Mouse (Mus musculus) gastrocnemius, adult 8-10 months (tissue): ENCODE measurements around the gene Gm10837. TPM values are rescaled to one million over a fixed set of nuclear protein-coding genes. Genes with fewer than 3 reads are reported as not detected.

Experiments used
- DNase-seq, 2 experiments: peaks; one replicate each; pipeline ENCODE4 v3.0.0; 2022; ENCODE audit warnings: low spot score in 2 of 2
- total RNA-seq, 4 experiments: library from RNA; stranded (reverse); gene quantifications; 2 replicates each; pipeline ENCODE4 v1.2.4; 2022

Gene Gm10837
- total RNA-seq, 4 experiments from 2014 or later, result not detected

DNA sequence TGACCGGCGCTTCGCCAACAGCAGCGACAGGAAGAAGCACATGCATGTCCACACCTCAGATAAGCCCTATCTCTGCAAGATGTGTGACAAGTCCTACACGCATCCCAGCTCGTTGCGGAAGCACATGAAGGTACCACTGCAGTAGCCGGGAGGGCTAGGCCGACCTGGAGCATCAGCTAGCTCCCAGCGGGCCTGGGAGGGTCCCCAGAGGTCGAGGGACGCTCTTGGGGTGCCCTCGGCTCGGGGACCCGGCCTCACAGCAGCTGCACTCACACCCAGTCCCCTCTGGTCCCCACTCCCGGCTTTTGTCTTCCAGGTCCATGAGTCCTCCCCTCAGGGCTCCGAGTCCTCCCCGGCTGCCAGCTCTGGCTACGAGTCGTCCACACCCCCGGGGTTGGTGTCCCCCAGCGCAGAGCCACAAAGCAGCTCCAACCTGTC lies 11.8 kb upstream of the Gm10837 start:
- no peak for DNase-seq

DNA sequence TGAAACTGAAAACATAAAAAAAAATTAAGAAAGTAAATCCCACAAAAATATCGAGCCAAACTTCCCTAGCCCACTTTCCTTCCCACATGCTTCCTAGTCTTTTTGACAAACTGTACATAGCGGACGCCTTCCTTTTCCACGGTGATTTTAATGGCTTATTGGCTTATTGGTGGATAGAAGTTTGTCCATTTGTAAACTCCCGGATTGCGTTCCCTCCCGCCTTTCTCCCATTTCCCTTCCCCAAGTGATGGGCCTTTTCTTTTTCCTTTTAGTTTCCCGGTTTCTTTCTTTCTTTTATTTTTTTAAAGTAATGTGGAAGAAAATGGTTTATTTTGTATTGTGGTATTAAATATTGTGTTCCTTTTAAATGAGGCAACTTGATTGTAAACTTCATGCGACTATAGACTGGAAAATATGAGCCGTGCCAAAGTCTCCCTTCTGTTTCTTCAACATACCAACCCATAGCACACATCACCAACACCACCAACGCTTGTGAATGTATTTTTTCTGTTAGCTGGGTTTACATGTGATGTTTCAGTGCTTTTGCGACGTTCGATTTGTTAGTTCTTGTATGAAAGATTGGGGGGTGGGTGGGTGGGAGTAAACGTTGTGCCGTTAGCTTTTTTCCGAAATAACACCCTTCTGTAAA lies 10.8 kb upstream of the Gm10837 start:
- DNase-seq, result no peak

DNA sequence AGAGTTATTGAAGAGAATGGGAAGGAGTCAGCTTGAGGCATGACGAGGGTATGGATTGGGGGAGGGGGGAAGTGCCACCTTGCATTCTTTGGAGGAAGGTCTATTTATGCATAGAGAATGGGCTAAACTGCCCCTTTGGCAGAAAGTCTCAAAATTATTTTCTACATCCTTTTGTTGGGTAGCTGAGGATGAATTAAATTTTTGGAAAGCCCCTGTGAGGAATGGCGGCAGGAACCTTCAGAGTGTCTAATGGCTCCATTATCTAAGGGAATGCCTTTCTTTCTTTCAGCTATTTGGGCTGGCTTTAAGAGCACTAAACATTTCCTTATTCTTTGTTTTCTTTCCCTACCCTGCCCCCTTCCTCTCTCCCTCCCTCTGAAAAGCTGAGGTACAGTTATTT lies 10.0 kb upstream of the Gm10837 start:
- no peak for DNase-seq

DNA sequence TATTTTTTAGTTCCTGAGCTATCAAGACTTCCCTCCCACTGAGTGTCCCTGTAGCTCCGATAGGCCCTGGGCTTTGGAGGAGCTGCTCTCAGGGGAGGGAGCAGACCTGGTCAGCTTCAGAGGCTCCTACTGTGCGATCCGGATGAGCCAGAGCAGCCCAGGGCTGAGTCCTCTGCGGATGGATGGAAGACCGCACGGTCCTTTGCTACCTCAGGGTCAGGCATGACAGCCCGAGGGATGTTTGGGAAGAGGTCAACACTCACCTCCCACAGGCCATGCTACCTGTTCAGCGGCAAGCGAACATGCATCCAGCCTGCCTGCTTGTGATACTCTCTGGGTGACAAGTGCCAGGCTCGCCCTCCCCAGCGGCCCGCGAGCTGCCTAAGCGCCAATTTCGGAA lies 9.2 kb upstream of the Gm10837 start:
- no peak for DNase-seq

DNA sequence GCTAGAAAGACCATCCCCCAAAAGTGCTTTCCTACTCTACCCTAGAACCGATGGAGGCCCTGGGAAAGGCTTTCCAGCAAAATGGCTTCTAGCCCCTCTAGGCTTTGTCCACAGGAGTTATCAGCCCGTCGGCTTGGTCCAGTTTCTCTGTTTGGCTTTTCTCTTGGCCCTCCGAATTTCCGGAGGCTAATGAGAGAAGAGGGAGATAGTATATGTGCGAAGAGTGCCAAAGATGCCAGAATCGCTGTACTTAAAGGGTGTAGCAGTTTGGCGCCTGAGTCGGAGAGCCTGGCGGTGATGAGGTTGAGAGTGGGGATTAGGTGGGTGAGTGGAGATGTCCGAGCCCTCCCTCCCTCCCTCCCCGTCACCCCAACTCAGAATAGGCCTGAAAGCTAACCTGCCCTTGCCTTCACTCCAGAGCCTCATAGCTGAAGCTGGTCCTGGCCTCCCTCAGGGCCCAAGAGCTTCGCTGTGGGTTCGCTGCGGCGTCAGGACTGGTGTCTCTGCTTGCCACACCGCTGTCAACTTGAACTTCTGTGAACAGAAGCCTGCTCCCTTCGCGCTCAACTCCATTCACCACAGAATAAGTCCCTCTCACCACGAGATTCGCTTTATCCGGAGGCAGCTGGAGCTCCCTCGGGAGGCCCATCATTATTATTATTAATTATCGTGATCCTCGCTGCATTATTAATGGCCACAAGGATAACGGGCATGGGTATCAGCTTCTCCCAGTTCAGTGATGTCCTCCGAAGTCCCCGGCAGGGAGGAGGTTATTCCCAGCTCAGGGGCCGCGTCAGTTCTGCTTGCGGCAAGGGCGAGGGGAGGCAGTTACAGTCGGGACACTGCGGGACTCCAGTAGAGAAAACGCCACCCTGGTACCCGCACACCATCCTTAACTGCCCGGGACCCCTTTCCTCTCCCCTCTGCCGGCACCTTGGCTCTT lies 8.0 kb upstream of the Gm10837 start:
- no peak for DNase-seq

DNA sequence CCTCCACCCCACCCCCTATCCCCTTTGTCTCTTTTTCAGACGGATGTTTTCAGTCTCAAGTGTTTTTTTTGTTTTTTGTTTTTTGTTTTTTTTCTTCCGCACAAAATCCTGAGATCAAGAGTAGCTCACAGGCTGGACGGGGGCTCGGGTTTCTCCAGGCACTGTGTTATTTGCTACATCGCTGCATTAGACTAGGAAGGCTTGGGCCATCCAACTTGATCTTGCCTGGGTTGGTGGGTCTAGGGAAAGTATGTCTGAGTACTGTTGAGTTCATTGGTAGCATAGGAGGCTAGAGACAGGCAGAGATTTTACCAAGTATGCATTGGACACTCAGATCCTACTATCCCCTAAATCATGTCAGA lies 7.4 kb upstream of the Gm10837 start:
- DNase-seq, result no peak

DNA sequence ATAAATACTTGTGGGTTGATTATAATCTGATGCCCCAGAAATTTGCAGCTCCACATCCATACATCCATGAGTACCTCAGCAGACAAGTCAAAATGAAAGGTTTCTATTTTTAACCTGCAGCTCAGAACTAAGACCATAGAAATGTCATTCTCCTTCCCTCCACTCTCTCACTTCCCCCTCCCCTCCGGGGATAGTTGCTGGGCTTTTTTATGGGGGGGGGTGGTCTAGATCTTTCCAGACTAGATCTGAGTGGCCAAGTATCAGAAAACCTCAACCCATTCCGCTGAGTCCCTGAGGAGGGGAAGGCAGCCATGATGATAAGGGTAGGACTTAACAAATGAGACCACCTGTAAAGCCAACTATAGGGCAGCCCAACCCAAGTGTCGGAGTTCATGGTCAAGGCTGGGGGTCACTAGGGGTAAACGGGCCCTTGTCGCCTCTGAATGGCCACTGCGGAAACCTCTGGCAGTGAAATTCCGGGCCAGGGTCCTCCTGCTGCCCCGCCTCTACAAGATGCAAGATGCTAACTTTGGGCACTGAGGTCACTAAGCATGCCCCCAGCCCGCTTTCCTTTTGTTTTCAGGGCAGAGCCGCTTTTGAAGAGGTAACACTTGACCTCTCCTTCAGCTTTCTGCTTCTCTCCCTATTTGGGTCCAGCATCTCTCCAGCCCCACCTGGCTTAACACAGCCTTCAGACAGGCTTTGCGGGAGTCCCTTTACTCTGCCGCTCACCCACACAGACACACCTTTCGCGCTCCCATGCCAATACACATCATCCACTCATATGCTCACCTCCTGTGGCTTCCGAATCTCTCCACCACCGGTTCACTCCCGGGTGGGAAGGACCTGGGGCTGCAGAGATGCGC lies 6.6 kb upstream of the Gm10837 start:
- no peak for DNase-seq

DNA sequence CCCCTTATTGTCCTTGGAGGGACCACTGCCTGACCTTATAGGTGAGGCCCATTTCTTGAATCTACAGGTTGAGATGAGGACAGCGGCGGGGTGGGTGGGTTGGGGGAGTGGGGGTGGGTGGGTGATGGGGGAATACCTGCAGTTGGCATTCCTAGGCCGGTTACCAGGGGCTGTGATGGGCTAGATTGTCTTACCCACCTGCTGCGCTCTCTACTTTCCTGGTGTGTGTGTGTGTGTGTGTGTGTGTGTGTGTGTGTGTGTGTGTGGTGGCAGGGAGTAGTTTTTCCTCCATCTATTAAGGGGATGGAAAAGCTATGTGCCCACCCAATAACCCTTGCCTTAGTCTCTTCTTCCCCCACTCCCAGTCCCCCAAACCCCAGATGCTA lies 5.9 kb upstream of the Gm10837 start:
- no peak for DNase-seq

DNA sequence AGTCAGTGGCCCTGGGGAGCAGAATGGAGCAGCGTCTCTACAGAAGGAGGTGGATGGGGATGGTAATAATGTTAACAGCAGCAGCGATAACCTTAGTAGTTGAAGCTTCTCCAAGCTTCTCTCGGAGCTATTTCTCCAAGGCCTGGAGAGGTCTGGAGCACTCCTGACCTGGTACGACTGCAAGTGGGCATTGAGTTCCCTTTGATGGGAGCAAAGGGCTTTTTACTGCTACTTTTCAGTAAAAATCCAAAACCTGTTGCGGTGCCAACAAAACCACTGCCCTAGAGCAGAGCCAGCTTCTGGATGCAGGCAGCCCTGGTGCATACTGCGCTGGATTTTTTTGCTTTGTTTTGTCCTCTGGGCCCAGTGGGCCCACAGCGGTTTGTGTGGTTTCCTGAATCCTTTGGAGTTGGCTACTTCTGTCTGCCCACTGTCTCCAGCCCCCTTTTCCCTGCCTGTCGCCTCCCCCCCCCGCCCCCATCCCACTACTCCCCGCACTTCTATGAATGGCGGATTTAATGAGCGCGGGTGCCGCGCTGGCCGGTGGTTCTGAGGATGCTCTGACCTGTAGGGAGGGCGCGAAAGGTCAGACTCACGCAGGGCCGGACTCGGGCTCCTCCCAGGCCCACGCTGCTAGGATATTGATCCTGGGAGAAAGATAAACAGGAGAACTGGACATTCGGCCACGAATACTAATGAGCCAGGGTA lies 5.4 kb upstream of the Gm10837 start:
- no peak for DNase-seq

DNA sequence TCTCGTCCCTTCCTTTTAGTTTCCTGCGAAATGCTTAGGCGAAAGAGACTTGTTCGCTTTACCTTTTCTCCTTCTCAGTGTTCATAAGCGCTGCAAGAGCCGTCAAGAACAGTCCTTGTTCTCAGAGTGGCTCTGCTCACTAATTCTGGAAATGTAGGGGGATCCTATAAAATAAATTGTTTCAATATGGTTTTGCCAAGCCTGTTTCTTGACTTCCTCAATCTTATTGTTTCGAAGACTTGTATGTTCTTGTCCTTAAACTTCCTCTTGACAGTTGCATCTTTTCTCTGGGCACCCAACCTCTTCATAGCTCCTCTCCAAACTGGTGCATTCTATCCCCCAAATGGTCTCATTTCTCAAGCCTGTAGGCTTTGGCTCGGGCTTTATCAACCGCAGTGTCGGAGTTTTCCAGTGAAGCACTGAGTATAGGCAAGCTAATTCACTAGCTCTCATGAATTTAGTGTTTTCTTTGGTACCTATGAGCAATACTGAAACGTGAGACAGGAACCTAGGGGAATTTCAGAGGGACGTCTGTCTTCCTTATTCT lies 4.7 kb upstream of the Gm10837 start:
- DNase-seq, result no peak

DNA sequence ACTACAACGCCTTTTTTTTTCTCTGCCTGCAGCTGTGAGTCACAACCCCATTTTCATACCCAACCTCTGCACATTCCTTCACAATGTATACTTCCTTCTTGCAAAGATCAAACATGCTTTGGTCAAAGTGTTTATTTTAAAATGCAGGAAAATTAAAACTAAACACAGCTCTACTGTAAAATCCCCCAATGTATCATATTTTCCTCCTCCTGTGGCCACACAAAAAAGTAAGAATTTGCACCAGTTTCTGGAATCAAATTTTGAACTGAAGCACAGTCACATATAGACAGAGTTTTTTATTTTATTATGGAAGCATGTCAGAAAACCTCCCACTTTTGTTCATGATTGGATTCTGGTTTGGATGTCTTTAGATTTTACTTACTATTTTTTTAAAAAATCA lies 3.8 kb upstream of the Gm10837 start:
- no peak for DNase-seq

DNA sequence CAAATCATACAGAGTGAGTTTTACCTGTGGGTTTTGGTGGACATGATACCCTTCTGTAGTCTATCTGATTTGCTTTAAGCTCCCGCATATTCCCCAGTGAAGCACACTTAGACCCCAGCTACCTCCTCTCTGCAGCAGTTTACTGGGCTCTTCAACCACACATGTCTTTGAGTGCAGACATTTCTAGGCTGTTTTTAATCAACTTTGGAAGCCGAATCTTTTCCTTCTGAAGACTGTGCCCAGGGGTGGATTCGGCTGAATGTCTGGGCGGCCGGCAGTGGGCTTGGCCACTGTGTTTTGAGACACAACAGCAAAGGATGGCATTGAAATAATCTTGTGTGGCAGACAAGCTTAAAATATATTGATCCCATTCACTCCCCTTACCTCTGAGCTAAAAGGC lies 3.0 kb upstream of the Gm10837 start:
- DNase-seq, result no peak

DNA sequence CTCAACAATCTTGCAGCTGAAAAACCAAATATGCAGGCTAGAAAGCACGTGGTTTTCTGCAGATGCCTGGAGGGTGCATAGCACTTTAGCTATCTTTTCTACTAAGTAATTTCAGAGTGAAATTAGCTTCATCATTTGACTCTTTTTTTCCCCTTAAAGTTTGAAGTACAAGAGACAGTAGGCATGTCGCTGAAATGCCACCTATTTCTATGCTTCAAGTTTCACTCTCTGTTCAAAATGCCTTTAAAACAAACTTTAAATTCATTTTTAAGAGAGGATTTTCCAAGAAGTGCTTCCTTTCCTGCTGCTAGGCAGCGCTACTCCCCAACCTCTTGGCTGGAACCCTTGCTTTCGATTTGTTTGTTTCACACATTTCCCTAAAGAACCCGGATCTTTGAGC lies 1.3 kb upstream of the Gm10837 start:
- no peak for DNase-seq

DNA sequence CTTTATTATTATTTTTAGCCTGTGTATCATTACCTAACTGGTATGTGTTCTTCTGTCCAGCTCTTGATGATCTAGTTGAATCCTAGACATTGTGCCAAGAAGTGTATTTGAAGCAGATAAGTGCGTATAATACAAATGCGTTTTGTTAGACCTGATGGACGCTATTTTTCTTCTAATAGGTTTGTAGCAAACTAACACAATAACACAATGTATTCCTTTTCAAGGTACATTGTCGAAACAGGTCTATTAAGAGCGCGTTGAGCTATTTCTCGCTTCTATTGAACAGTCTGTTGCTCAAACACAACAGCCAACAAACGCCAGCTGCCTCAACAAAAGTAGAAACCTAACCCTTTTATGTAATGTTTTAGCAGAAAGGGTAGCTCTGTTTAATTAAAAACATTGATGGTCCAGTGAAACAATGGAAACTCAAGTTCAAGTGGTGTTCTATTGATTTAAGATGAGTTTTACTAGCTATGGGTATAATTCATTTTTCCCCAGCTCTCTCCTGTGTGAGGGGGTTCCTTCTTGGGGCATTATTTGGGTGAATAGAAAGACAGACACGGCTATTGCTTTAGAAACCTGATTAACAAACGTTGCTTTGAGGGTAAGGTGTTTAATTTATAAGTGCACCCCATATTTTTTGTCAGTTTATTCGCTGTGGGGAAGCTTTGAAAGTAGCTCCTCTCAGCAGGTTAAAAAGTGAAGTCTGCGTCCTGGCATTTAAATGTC lies 536 bp upstream of the Gm10837 start:
- DNase-seq, result no peak

DNA sequence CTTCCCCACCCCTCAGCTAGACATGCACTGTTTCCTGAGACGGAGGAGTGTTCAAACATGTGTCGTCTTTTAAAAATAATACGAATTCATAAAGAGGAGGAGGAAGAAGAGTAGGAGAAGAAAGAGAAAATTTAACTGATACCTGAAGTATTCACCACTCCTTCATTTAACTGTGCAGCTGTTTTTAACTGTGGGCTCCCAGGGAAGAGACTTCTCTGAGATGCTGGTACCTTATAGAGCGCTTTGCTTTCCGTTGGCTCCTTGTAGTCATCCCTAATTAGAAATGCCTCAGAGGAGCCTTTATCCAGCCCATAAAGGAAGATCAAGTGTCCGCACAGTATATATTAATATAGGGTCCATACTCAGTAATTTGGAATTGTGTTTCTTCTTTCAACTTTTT lies 1.1 kb downstream of the Gm10837 start:
- DNase-seq, result no peak

DNA sequence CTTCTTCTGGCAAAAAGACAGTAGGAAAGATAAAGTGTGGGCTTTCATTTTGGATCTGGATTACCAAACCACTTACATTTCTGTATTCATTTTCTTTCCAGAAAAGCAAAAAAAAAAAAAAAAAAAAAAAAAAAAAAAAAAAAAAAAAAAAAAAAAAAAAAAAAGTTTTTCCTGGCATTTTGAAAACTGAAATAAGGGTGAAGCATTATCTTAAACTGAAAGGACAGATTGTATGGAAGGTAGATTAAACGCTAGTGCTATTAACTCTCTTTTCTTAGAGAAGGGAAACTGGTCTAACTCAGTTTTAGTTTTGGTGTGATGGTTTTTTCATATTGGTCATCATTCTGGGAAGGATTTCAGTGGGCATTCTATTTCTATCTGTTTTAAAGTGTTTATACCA lies 1.6 kb downstream of the Gm10837 start:
- DNase-seq, result no peak

DNA sequence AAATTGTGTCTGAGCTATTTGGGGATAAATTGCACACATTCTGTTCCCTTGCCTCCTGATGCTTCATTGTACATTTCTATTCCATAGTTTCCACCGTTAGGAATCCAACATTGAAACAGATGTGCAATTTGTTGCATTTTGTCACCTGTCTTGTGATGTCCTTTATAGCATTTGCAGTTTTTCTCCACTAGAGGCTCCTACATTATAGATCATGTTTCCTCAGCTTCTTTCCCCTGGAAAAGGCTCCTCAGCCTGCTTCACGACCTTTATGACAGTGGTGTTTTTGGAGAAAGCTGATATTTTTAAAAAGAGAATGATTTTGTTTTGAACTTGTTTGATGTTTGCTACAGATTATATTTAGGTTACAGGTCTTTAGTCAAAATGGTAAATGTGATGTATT lies 18.7 kb downstream of the Gm10837 start:
- no peak for DNase-seq

DNA sequence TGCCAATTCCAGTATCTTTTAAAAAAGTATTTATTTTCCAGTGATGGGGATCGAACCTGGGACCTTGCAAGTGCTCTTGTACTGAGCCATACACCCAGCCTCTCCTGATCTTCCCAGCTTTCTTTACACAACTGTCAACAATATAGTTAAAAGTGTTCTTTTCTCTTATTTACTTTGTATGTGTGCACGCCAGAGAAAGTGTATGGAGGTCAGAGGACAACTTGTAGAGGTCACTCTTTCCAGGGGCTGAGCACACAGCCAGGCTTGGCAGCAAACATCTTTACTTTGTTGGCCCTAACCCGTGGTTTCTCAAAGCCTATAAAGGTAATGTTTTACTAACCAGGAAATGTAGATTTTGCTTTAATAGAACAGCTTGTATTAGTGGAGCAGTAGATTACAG lies 21.1 kb downstream of the Gm10837 start:
- no peak for DNase-seq

DNA sequence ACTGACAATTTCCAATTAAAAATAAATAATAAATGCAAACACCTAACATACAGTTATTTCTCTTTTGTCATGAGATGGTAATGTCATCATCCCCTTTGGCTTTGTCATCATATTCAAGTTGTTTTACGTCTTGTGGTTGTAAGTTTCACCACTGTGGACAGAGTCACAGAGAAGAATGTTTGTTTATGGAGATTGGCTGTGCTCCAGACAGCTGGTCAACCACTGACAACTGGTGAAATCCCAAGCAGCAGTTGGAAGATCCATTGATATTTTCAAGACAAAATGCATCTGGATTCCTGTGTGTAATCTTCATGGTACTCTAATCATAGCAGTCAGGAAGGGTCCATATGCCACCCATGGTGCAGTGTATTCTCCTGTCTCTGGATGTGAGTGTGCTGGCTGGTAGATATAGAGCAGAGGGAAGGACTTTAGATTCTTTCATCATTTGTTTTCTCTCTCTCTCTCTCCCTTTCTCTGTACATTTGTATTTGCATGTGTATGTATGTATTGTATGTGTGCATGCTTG lies 23.2 kb downstream of the Gm10837 start:
- no peak for DNase-seq

DNA sequence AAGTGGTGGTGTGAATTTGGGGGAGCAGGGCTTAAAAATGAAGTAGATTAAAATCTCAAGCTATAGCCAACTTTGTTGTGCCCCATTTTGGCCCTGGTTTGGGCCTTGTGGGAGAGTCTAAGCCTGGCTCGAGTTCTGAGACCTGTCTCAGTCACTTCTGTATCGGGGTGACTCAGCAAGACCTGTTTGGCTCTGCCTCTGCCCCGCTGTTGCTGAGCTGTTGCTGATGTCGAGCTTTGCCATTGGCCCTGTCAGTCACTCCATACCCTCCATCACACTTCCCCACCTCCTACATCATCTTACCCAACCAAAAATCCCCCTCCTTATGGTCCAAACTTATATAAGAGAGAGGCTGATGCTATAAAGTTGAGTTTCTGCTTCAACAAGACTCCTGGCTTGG lies 38.1 kb downstream of the Gm10837 start:
- DNase-seq, result no peak
